Mouse (Mus musculus): ENCODE measurements around the gene Pet117. TPM values are rescaled to one million over a fixed set of nuclear protein-coding genes. Genes with fewer than 3 reads are reported as not detected.

Gene Pet117
- total and polyA plus RNA-seq, 3 experiments, result not detected

GRCm38 (mm10) chr2:144331401-144332302 lies 37.1 kb upstream of the Pet117 start, which contains the start of gene Ovol2:
Gene Ovol2 (minus strand): TSS chr2:144332146.
- no peak for DNase-seq (ENCODE audit: low read depth, low spot score)
- no peak for TF ChIP-seq ZNF384 (IDR thresholded peaks at IDR 0.05; ENCODE audit: low read depth, low read length)
- TF ChIP-seq POLR2AphosphoS2 (IDR thresholded peaks at IDR 0.05; ENCODE audit: low read length), result no peak
- no peak for TF ChIP-seq POLR2AphosphoS5 (IDR thresholded peaks at IDR 0.05; ENCODE audit: borderline replicate concordance, low read depth, low read length)
- TF ChIP-seq TCF12 (IDR thresholded peaks at IDR 0.05; ENCODE audit: low read depth, low read length), result no peak
- H3K4me3 ChIP-seq (ENCODE audit: control insufficient read depth in 1 of 2, insufficient read depth in 1 of 2, low read depth in 2 of 2, low read length in 2 of 2), result no peak within 1 kb of the TSS
- no peaks in the 10 kb centered on the region for H3K79me2 ChIP-seq (ENCODE audit: control insufficient read depth, insufficient read depth, low read length, poor library complexity)
- no peaks in the 10 kb centered on the region; a peak in 1 of 4 replicates for H3K4me1 ChIP-seq (ENCODE audit: control insufficient read depth in 1 of 2, insufficient read depth in 2 of 2, low read length in 2 of 2)
- no peaks in the 10 kb centered on the region for H3K36me3 ChIP-seq (ENCODE audit: control insufficient read depth in 1 of 2, insufficient read depth in 2 of 2, low read length in 2 of 2)
- no peak within 1 kb of the TSS for H3K9ac ChIP-seq (ENCODE audit: control insufficient read depth, low read depth, low read length, poor library complexity, severe bottlenecking)
- H3K9me3 ChIP-seq (replicated peaks; ENCODE audit: insufficient read depth, low read length), result no peaks in the 10 kb centered on the region
- no peak within 1 kb of the TSS for H3K27ac ChIP-seq (ENCODE audit: control insufficient read depth, low read depth, low read length)
- H3K27me3 ChIP-seq (ENCODE audit: control insufficient read depth in 1 of 2, insufficient read depth in 2 of 2, low read length in 2 of 2), result peaks cover 0 to 2% of the 10 kb centered on the region in 2 experiments; a peak in 1 of 4 replicates

DNA sequence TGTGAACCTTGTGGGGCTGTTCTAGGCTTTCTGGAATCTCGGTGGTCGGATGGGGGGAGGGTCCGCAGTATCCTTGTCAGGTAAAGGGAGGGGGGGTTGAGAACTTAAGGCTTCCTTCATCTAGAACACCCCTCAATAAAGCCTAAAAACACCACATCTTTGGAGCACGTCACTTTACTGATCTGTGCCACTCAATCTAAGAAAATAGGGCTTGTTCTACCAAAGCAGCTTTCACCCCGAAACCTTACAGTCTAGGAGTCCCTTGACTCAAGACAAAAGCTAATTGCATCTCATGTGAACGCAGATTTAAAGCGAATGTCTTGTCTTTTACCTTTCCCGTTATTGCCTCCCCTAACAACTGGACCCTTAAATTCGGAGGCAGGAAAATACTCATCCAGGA lies 36.3 kb upstream of the Pet117 start:
- Histone ChIP-seq H3K4me3 (ENCODE audit: control insufficient read depth in 1 of 2, insufficient read depth in 1 of 2, low read depth in 2 of 2, low read length in 2 of 2) (no peak overlapping the region), H3K27me3 (ENCODE audit: control insufficient read depth in 1 of 2, insufficient read depth in 2 of 2, low read length in 2 of 2) (peaks cover 0 to 2% of the 10 kb centered on the region in 2 experiments; a peak in 1 of 4 replicates)

GRCm38 (mm10) chr2:144333138-144333842 lies 35.5 kb upstream of the Pet117 start:
- peaks cover 0 to 2% of the 10 kb centered on the region in 2 experiments; a peak in 1 of 4 replicates for H3K27me3 ChIP-seq (ENCODE audit: control insufficient read depth in 1 of 2, insufficient read depth in 2 of 2, low read length in 2 of 2)
- H3K36me3 ChIP-seq (ENCODE audit: control insufficient read depth in 1 of 2, insufficient read depth in 2 of 2, low read length in 2 of 2), result no peaks in the 10 kb centered on the region
- no peak overlapping the region for H3K9ac ChIP-seq (ENCODE audit: control insufficient read depth, low read depth, low read length, poor library complexity, severe bottlenecking)
- H3K79me2 ChIP-seq (ENCODE audit: control insufficient read depth, insufficient read depth, low read length, poor library complexity), result no peaks in the 10 kb centered on the region
- no peak overlapping the region for H3K27ac ChIP-seq (ENCODE audit: control insufficient read depth, low read depth, low read length)
- H3K4me3 ChIP-seq (ENCODE audit: control insufficient read depth in 1 of 2, insufficient read depth in 1 of 2, low read depth in 2 of 2, low read length in 2 of 2), result no peak overlapping the region
- DNase-seq (ENCODE audit: low read depth, low spot score), result no peak
- H3K9me3 ChIP-seq (replicated peaks; ENCODE audit: insufficient read depth, low read length), result no peaks in the 10 kb centered on the region
- H3K4me1 ChIP-seq (ENCODE audit: control insufficient read depth in 1 of 2, insufficient read depth in 2 of 2, low read length in 2 of 2), result peaks cover 0 to 2% of the 10 kb centered on the region in 2 experiments; a peak in 1 of 4 replicates
- TF ChIP-seq POLR2AphosphoS5 (IDR thresholded peaks at IDR 0.05; ENCODE audit: borderline replicate concordance, low read depth, low read length) (no peak), E2F4 (IDR thresholded peaks at IDR 0.05; ENCODE audit: borderline replicate concordance, low read depth, low read length) (no peak), TCF12 (IDR thresholded peaks at IDR 0.05; ENCODE audit: low read depth, low read length) (no peak), NRF1 (IDR thresholded peaks at IDR 0.05; ENCODE audit: insufficient read depth, low read depth, low read length, poor library complexity, severe bottlenecking) (no peak), ZMIZ1 (IDR thresholded peaks at IDR 0.05; ENCODE audit: low read depth, low read length) (no peak), HCFC1 (IDR thresholded peaks at IDR 0.05; ENCODE audit: low read depth, low read length) (no peak), MAZ (IDR thresholded peaks at IDR 0.05; ENCODE audit: low read depth, low read length) (no peak), POLR2AphosphoS2 (IDR thresholded peaks at IDR 0.05; ENCODE audit: low read length) (no peak), MAFK (IDR thresholded peaks at IDR 0.05; ENCODE audit: borderline replicate concordance, low read depth, low read length) (no peak), SMC3 (IDR thresholded peaks at IDR 0.05; ENCODE audit: low read depth, low read length) (no peak), USF2 (IDR thresholded peaks at IDR 0.05; ENCODE audit: borderline replicate concordance in 1 of 2, insufficient read depth in 1 of 2, low read depth in 1 of 2, low read length in 2 of 2) (no peak), RCOR1 (IDR thresholded peaks at IDR 0.05; ENCODE audit: low read depth, low read length) (no peak), RAD21 (IDR thresholded peaks at IDR 0.05; ENCODE audit: low read depth, low read length) (no peak), GATA1 (IDR thresholded peaks at IDR 0.05; ENCODE audit: low read depth, low read length) (no peak), JUND (IDR thresholded peaks at IDR 0.05; ENCODE audit: low read depth, low read length) (no peak), MAX (IDR thresholded peaks at IDR 0.05; ENCODE audit: low read length) (no peak), MYC (IDR thresholded peaks at IDR 0.05; ENCODE audit: low read depth, low read length) (no peak)

More for the DNA sequence above, 36.3 kb upstream of the Pet117 start:
- Histone ChIP-seq H3K9ac (ENCODE audit: control insufficient read depth, low read depth, low read length, poor library complexity, severe bottlenecking) (no peak overlapping the region), H3K36me3 (ENCODE audit: control insufficient read depth in 1 of 2, insufficient read depth in 2 of 2, low read length in 2 of 2) (no peaks in the 10 kb centered on the region), H3K4me1 (ENCODE audit: control insufficient read depth in 1 of 2, insufficient read depth in 2 of 2, low read length in 2 of 2) (peaks cover 0 to 2% of the 10 kb centered on the region in 2 experiments; a peak in 1 of 4 replicates), H3K79me2 (ENCODE audit: control insufficient read depth, insufficient read depth, low read length, poor library complexity) (no peaks in the 10 kb centered on the region), H3K9me3 (replicated peaks; ENCODE audit: insufficient read depth, low read length) (no peaks in the 10 kb centered on the region), H3K27ac (ENCODE audit: control insufficient read depth, low read depth, low read length) (no peak overlapping the region)
- no peak for DNase-seq (ENCODE audit: low read depth, low spot score)
- TF ChIP-seq HCFC1 (IDR thresholded peaks at IDR 0.05; ENCODE audit: low read depth, low read length) (no peak), CHD2 (IDR thresholded peaks at IDR 0.05; ENCODE audit: low read length) (no peak), MEF2A (IDR thresholded peaks at IDR 0.05; ENCODE audit: extremely low read depth, insufficient replicate concordance, low read depth, low read length, poor library complexity, severe bottlenecking) (no peak), SMC3 (IDR thresholded peaks at IDR 0.05; ENCODE audit: low read depth, low read length) (no peak), NELFE (IDR thresholded peaks at IDR 0.05; ENCODE audit: low read depth, low read length) (no peak), E2F4 (IDR thresholded peaks at IDR 0.05; ENCODE audit: borderline replicate concordance, low read depth, low read length) (no peak), ELF1 (IDR thresholded peaks at IDR 0.05; ENCODE audit: low read depth, low read length) (no peak), MYC (IDR thresholded peaks at IDR 0.05; ENCODE audit: low read depth, low read length) (no peak)

Data from MEL (cell line).